Mouse (Mus musculus): ENCODE measurements around the gene Gss. TPM values are rescaled to one million over a fixed set of nuclear protein-coding genes. Genes with fewer than 3 reads are reported as not detected.

Gene Gss
- 73.0 and 85.3 TPM in 2 replicates for polyA plus RNA-seq (2012; rRNA removed)

- TF ChIP-seq CTCF (IDR thresholded peaks at IDR 0.05; ENCODE audit: extremely low read depth, insufficient read length, insufficient replicate concordance, low read depth, low read length) (0 out of 2 replicates have a peak, but pooled peaks have one; percentile 0), POLR2A (IDR thresholded peaks at IDR 0.05; ENCODE audit: low read depth, low read length) (peak; percentile 40)
- Histone ChIP-seq H3K27me3 (ENCODE audit: control insufficient read depth, insufficient read depth, low read length) (no peaks in the 10 kb centered on the region), H3K36me3 (ENCODE audit: control insufficient read depth, insufficient read depth, low read length) (no peaks in the 10 kb centered on the region), H3K4me1 (ENCODE audit: control insufficient read depth, insufficient read depth, insufficient read length, low read length) (peaks cover 16% of the 10 kb centered on the region; the same call in 1 of the 2 replicates), H3K27ac (ENCODE audit: insufficient read depth, low read depth, low read length) (peak within 1 kb of the TSS; percentile 91), H3K4me3 (ENCODE audit: low read depth, low read length) (peak within 1 kb of the TSS; percentile 77)
- under 1% methylated on average over 53 of the region's 53 CpGs for WGBS
These were observed at the start of gene Gss for GRCm38 (mm10) chr2:155592137-155592853. Gene Gss (minus strand): TSS chr2:155592810.

- Histone ChIP-seq H3K27ac (ENCODE audit: insufficient read depth, low read depth, low read length) (peak overlapping the region; percentile 91), H3K36me3 (ENCODE audit: control insufficient read depth, insufficient read depth, low read length) (peaks cover 62% of the 10 kb centered on the region), H3K4me3 (ENCODE audit: low read depth, low read length) (peak overlapping the region; percentile 3; the same call in 1 of the 2 replicates), H3K4me1 (ENCODE audit: control insufficient read depth, insufficient read depth, insufficient read length, low read length) (peaks cover 18% of the 10 kb centered on the region), H3K27me3 (ENCODE audit: control insufficient read depth, insufficient read depth, low read length) (no peaks in the 10 kb centered on the region)
- no peak for TF ChIP-seq POLR2A (IDR thresholded peaks at IDR 0.05; ENCODE audit: low read depth, low read length)
- TF ChIP-seq CTCF (IDR thresholded peaks at IDR 0.05; ENCODE audit: extremely low read depth, insufficient read length, insufficient replicate concordance, low read depth, low read length): no peak
- WGBS: 42% methylated on average over 18 of the region's 18 CpGs
These were observed 49.2 kb upstream of the Gss start for GRCm38 (mm10) chr2:155641540-155642472.

DNA sequence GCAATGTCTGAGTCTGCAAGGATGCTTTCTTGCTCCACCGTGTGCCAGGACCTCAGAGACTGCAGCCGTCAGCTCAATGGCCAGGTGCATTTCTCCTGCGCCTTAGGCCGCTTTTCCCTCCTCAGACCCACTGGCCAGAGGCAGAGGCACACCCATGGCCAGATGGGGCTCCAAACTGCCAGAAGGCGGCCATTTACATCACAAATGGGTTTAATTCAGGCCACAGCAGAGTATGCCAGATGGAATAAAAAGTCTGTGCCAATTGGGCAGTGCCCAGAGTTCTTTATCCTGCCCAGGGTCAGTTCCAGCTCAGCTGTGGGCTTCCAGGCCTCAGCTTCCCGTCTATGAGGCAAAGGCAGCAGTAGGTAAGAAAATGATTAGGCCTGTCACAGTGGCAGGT, 48.0 kb upstream of the Gss start:
- H3K36me3 ChIP-seq (ENCODE audit: control insufficient read depth, insufficient read depth, low read length): peaks cover 64% of the 10 kb centered on the region
- H3K4me3 ChIP-seq (ENCODE audit: low read depth, low read length): no peak overlapping the region
- H3K4me1 ChIP-seq (ENCODE audit: control insufficient read depth, insufficient read depth, insufficient read length, low read length): peaks cover 18% of the 10 kb centered on the region
- 85% methylated on average over 6 of the region's 6 CpGs for WGBS
- peak overlapping the region; percentile 91 for H3K27ac ChIP-seq (ENCODE audit: insufficient read depth, low read depth, low read length)
- no peak for TF ChIP-seq CTCF (IDR thresholded peaks at IDR 0.05; ENCODE audit: extremely low read depth, insufficient read length, insufficient replicate concordance, low read depth, low read length)
- TF ChIP-seq POLR2A (IDR thresholded peaks at IDR 0.05; ENCODE audit: low read depth, low read length): no peak
- no peaks in the 10 kb centered on the region for H3K27me3 ChIP-seq (ENCODE audit: control insufficient read depth, insufficient read depth, low read length)

- Histone ChIP-seq H3K27me3 (ENCODE audit: control insufficient read depth, insufficient read depth, low read length) (no peaks in the 10 kb centered on the region), H3K4me1 (ENCODE audit: control insufficient read depth, insufficient read depth, insufficient read length, low read length) (peaks cover 18% of the 10 kb centered on the region), H3K36me3 (ENCODE audit: control insufficient read depth, insufficient read depth, low read length) (peaks cover 73% of the 10 kb centered on the region), H3K27ac (ENCODE audit: insufficient read depth, low read depth, low read length) (no peak overlapping the region), H3K4me3 (ENCODE audit: low read depth, low read length) (no peak overlapping the region)
- 70% methylated on average over 4 of the region's 4 CpGs for WGBS
- TF ChIP-seq POLR2A (IDR thresholded peaks at IDR 0.05; ENCODE audit: low read depth, low read length) (no peak), CTCF (IDR thresholded peaks at IDR 0.05; ENCODE audit: extremely low read depth, insufficient read length, insufficient replicate concordance, low read depth, low read length) (no peak)
These were observed 44.8 kb upstream of the Gss start for GRCm38 (mm10) chr2:155637411-155637810.

- Histone ChIP-seq H3K36me3 (ENCODE audit: control insufficient read depth, insufficient read depth, low read length) (peaks cover 69% of the 10 kb centered on the region), H3K27ac (ENCODE audit: insufficient read depth, low read depth, low read length) (no peak overlapping the region), H3K4me3 (ENCODE audit: low read depth, low read length) (no peak overlapping the region), H3K4me1 (ENCODE audit: control insufficient read depth, insufficient read depth, insufficient read length, low read length) (peaks cover 14% of the 10 kb centered on the region), H3K27me3 (ENCODE audit: control insufficient read depth, insufficient read depth, low read length) (no peaks in the 10 kb centered on the region)
- TF ChIP-seq POLR2A (IDR thresholded peaks at IDR 0.05; ENCODE audit: low read depth, low read length) (no peak), CTCF (IDR thresholded peaks at IDR 0.05; ENCODE audit: extremely low read depth, insufficient read length, insufficient replicate concordance, low read depth, low read length) (no peak)
These were observed 44.3 kb upstream of the Gss start for GRCm38 (mm10) chr2:155636881-155637280.

DNA sequence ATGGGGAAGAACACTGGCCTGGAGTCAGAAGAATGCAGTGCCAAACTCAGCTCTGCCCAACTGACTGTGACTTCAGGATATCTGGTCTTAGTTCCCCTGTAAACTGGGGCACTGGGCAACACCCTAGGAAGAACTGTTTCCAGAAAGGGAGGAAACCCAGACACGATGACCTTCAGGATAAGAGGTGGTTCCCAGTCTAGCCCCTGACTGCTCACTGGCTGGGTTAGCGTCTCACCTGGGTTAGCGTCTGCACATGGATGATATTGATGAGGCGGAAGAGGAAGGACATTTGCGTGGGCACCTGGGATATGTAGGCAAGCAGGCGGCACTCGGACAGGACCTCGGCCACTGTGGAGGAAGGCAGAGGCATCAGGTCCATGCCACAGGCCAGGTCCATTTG, 43.4 kb upstream of the Gss start:
- H3K27ac ChIP-seq (ENCODE audit: insufficient read depth, low read depth, low read length): no peak overlapping the region

DNA sequence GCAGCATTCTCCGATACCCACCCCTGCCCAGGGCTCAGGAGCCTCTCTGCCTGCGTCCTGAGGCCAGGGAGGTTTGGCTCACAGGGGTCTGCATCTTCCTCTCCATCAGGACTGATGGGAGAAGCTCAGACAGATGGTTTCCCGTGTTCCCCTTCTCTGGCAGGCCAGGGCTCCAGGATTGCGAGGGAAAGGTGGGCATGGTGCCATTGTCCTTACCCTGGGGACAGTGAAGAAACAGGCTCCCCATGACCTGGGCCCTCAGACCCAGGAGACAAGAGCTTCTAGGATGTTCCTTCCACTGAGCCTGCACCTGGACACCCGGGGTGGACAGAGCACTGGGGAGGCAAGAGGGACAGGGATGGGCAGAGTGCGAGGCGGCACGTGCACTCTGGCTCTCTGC, 42.0 kb upstream of the Gss start:
- no peak overlapping the region for H3K4me3 ChIP-seq (ENCODE audit: low read depth, low read length)
- H3K27ac ChIP-seq (ENCODE audit: insufficient read depth, low read depth, low read length): no peak overlapping the region
- peaks cover 2% of the 10 kb centered on the region; the same call in 1 of the 2 replicates for H3K4me1 ChIP-seq (ENCODE audit: control insufficient read depth, insufficient read depth, insufficient read length, low read length)
- no peaks in the 10 kb centered on the region for H3K27me3 ChIP-seq (ENCODE audit: control insufficient read depth, insufficient read depth, low read length)
- 93% methylated on average over 8 of the region's 8 CpGs for WGBS
- TF ChIP-seq POLR2A (IDR thresholded peaks at IDR 0.05; ENCODE audit: low read depth, low read length) (no peak), CTCF (IDR thresholded peaks at IDR 0.05; ENCODE audit: extremely low read depth, insufficient read length, insufficient replicate concordance, low read depth, low read length) (no peak)
- H3K36me3 ChIP-seq (ENCODE audit: control insufficient read depth, insufficient read depth, low read length): peaks cover 58% of the 10 kb centered on the region

More for the DNA sequence above, 43.4 kb upstream of the Gss start:
- WGBS: 93% methylated on average over 8 of the region's 8 CpGs
- TF ChIP-seq POLR2A (IDR thresholded peaks at IDR 0.05; ENCODE audit: low read depth, low read length) (no peak), CTCF (IDR thresholded peaks at IDR 0.05; ENCODE audit: extremely low read depth, insufficient read length, insufficient replicate concordance, low read depth, low read length) (no peak)
- Histone ChIP-seq H3K4me1 (ENCODE audit: control insufficient read depth, insufficient read depth, insufficient read length, low read length) (peaks cover 7% of the 10 kb centered on the region), H3K27me3 (ENCODE audit: control insufficient read depth, insufficient read depth, low read length) (no peaks in the 10 kb centered on the region), H3K4me3 (ENCODE audit: low read depth, low read length) (no peak overlapping the region), H3K36me3 (ENCODE audit: control insufficient read depth, insufficient read depth, low read length) (peaks cover 69% of the 10 kb centered on the region)

Data from small intestine, adult 2 months (tissue).